Mouse (Mus musculus) B cell, adult (primary cell): ENCODE data around the gene Speer4c. TPM values are rescaled to one million over a fixed set of nuclear protein-coding genes. Genes with fewer than 3 reads are reported as not detected.

ENCODE experiments used
- total RNA-seq: library from RNA; stranded (reverse); gene quantifications from 4 replicates; pipeline ENCODE4 v1.2.4, GENCODE M21; 2023; ENCODE audit not compliant: inconsistent age

The Speer4c gene
- total RNA-seq = not detected in 4 replicates

DNA sequence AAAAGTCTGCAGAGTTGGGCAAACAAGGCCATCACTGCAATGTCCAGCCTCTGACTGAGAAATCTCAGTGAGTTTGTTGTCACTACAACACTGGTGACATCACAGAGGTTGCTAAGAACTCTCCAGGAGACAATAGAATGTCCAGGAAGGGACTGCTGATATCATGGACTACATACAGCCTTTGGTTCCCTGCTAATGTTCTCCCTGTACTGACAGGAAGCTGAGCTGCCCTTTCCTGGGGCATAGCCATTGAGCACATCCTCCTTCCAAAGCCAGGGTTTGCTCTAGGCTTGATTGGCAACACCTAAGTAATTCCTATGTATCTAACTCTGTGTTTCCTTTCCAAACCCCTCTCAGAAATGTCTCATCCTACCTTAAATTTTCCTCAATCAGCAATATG is at the start of gene Speer4c:
TSS of gene Speer4c (minus strand) at position 101 of the 400 bp plus-strand sequence.

Other genes with a start within 250 kb of the Speer4c start
- not detected in 4 replicates for gene Gm21149, start 237.7 kb downstream of the Speer4c start, total RNA-seq
- not detected in 4 replicates for gene Gm21190, start 185.0 kb downstream of the Speer4c start, total RNA-seq
- gene Gm21083, start 136.9 kb downstream of the Speer4c start, total RNA-seq = not detected in 4 replicates
- not detected in 4 replicates for gene Speer4d, start 95.2 kb downstream of the Speer4c start, total RNA-seq
- not detected in 4 replicates for gene 4930572O03Rik, start 57.2 kb downstream of the Speer4c start, total RNA-seq
- gene Cacna2d1, start 220.4 kb upstream of the Speer4c start, total RNA-seq = 0.10 TPM in 1 of 4 replicates, not detected in the others